Mouse (Mus musculus) right cerebral cortex, postnatal 36 days (tissue): ENCODE measurements around the gene Lce1h.

Experiments
- DNase-seq, 2 experiments: peaks; one replicate each; pipeline ENCODE4 v3.0.0; 2022; ENCODE audit warnings: low spot score in 2 of 2, mixed read lengths in 1 of 2

The Lce1h gene

DNA sequence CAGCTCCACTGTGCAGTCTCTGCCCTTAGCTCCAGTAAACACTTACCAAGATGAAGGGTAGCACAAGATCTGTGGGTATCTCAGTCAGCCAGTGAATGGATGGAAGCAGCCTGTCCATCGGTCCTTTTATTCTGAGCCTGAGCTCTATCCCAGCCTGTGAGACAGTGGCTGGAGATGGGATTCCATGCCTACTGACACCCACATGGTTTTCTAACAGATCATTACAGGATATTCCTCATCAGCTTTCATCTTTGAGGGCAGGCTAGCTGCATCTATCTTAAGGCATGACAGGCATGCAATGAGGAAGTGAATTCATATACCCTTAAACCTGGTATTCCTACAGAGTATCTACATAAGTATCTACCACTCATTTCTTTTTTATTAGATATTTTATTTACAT lies at the start of gene Lce1h:
Gene Lce1h, minus strand, starts transcription at position 101 of the 400 bp plus-strand sequence.
- DNase-seq, result no peak

DNA sequence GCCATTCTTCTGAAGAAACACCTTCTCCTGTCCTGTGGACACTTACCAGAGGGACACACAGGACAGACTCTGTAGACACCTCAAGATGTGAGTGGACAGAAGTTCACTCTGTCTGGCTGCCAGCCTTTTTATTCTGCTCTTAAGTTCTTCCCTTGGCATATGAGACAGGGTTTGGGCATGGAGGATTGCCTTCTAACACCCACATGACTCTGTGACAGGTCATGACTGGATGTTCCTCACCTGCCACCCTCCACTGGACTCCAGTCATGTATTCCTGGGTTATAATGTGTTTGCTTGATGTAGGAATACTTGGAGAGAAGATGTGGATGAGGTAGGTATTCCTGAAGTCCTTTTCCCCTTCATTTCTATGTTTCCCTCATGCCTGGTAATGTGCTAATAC lies 42.9 kb upstream of the Lce1h start, which contains the start of gene Lce1k:
Gene Lce1k, minus strand, starts transcription at position 101 of the 400 bp plus-strand sequence.
- no peak for DNase-seq

DNA sequence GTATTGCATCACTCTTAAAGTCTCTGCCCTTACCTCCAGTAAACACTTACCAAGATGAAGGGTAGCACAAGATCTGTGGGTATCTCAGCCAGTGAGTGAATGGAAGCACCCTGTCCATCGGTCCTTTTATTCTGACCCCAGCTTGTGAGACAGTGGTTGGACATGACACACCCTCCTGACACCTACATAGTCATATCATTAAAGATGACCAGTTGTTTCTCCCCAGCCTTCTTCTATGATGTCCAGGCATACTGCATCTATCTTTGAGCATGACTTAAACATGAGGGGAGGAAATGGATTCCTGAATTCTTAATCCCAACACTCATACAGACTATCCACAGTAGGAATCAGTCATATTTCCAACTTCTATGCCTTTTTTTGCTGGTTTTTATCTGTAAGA lies 25.5 kb upstream of the Lce1h start, which contains the start of gene Lce1j:
Gene Lce1j, minus strand, starts transcription at position 101 of the 400 bp plus-strand sequence.
- no peak for DNase-seq

DNA sequence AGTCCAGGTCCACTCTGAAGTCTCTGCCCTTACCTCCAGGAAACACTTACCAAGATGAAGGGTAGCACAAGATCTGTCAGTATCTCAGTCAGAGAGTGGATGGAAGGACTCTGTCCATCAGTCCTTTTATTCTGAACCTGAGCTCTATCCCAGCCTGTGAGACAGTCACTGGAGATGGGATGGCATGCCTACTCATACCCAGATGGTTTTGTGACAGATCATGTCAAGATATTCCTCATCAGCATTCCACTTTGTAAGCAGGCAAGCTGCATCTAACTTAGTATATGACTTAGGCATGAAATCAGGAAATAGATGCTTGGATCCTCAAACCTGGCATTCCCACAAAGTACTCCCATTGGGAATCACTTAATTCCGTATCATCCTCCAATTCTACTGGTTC lies 13.9 kb upstream of the Lce1h start, which contains the start of gene Lce1i:
Gene Lce1i, minus strand, starts transcription at position 101 of the 400 bp plus-strand sequence.
- no peak for DNase-seq

DNA sequence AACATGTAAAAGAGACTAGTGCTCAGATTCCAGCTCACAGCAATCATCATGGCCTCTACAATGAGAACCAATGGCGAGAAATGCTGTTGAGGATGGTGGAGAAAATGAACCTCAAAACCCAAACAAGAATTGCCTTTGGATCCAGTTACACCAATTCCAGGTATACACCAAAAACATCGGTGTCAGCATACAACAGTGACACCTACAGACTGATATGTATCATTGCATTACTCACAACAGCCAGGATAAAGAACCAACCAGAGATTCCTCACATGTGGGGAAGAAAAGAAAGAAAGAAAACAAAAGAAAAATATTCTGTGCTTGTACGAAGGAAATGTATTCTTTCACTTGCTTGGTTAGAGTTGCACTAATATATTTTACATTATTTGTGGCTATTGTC lies 6.7 kb upstream of the Lce1h start:
- DNase-seq, result no peak

DNA sequence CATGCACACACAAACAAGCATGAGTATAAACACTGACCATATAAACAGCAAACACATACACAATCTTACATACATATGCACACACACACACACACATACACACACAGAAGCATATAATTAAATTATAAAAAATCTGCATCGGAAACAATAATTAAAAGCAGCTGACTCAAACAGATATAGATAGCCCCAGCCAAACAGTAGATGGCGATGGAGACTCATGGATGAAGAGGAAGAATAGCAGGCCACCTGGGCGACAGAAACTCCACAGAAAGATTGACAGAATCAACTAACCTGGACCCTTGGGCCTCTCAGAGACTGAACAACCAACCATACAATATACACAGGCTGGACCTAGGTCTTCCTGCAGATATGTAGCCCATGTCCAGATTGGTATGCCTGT lies 11.7 kb downstream of the Lce1h start:
- DNase-seq, result no peak

DNA sequence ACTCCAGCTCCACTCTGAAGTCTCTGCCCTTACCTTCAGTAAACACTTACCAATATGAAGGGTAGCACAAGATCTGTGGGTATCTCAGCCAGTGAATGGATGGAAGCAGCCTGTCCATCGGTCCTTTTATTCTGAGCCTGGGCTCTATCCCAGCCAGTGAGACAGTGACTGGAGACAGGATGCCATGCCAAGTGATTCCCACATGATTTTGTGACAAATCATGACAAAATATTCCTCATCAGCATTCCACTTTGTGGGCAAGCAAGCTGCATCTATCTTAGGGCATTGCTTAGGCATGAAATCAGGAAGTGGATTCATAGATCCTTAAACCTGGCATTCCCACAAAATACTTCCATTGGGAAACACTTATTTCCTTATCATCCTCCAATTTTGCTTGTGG lies 12.6 kb downstream of the Lce1h start, which contains the start of gene Lce1g:
Gene Lce1g, minus strand, starts transcription at position 101 of the 400 bp plus-strand sequence.
- no peak for DNase-seq

DNA sequence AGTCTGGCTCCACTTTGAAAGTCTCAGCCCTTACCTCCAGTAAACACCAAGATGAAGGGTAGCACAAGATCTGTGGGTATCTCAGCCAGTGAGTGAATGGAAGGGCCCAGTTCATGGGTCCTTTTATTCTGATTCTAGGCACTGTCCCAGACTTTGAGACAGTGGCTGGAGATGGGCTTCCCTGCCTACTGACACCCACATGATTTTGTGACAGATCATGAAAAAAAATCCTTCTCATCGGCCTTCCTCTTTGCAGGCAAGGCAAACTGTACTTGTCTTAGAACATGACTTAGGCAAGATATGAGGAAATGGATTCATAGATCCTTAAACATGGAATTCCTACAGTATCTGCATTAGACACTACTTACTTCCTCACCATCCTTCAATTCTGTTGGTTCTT lies 25.9 kb downstream of the Lce1h start, which contains the start of gene Gm38119:
Gene Gm38119, minus strand, starts transcription at position 101 of the 400 bp plus-strand sequence.
- DNase-seq, result no peak

DNA sequence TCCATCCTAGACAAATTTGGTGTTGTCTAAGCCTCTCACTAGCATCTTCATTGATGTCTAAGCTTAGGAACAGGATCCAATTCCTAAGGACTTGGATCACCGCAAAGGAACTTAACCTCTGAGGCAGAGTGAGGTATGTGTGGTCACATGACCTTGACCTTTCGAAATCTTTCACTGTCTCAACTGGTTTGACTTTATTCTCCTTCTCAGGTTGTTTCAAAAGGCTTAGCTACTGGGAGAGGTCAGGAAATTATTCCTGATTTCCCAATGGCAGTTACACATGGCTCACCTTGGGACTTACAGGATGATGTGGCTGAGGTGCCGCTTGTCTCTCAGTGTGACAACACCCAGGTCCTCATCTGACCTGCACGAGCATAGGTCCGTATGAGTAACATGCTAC lies 42.2 kb downstream of the Lce1h start:
- DNase-seq, result no peak

DNA sequence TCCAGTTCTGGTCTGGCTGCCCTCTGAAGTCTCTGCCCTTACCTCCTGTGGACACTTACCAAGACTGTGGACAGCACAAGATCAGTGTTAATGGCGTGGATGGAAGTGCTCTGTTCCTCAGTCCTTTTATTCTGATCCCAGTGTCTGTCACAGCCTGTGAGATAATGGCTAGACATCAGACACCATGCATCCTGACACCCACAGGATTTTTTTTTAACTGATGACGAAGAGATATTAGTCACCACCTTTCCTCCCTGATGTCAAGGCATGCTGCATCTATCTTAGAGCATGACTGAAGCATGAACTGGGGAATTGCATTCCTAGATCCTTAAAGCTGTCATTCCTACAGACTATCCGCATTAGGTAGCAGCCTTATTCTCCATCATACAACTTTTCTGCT lies 44.6 kb downstream of the Lce1h start, which contains the start of gene Lce1f:
Gene Lce1f, minus strand, starts transcription at position 101 of the 400 bp plus-strand sequence.
- no peak for DNase-seq

DNA sequence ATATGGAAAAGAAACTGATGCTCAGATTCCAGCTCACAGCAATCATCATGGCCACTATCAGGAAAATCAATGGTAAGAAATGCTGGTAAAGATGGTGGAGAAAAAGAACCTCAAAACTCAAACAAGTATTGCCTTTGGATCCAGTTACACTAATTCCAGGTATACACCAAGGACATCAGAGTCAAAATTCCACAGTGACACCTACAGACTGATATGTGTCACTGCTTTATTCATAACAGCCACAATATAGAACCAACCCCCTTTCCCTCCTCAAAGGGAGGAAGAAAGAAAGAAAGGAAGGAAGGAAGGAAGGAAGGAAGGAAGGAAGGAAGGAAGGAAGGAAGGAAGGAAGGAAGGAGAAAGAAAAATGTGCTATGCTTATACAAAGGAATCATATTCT lies 49.7 kb downstream of the Lce1h start:
- no peak for DNase-seq
